Mouse (Mus musculus) heart, embryonic 15.5 days (tissue): ENCODE measurements around the gene Ctnnd2. TPM values are rescaled to one million over a fixed set of nuclear protein-coding genes. Genes with fewer than 3 reads are reported as not detected.

ENCODE experiments used
- ATAC-seq: fragments of 200-750 bp; cut with Nextera tagmentation; replicated peaks from 2 replicates; pipeline ENCODE4 v1.8.0; 2017; ENCODE audit warnings: low read depth, moderate TSS enrichment; ENCODE audit not compliant: insufficient number of reproducible peaks, insufficient read depth, low FRiP score
- H3K27ac ChIP-seq: fragments of 300-500 bp; sonication (generic); 2 replicates; pipeline ENCODE4 v1.5.1; 2015; ENCODE audit warnings: mild to moderate bottlenecking, inconsistent platforms
- H3K27me3 ChIP-seq: fragments of 300-500 bp; sonication (generic); 2 replicates; pipeline ENCODE4 v1.6.1; 2015; ENCODE audit warnings: inconsistent platforms
- H3K36me3 ChIP-seq: fragments of 300-500 bp; sonication (generic); 2 replicates; pipeline ENCODE4 v1.6.1; 2015; ENCODE audit warnings: mild to moderate bottlenecking, inconsistent platforms
- H3K4me1 ChIP-seq: fragments of 300-500 bp; sonication (generic); replicated peaks from 2 replicates; pipeline ENCODE4 v1.6.1; 2015; ENCODE audit warnings: inconsistent platforms
- H3K4me2 ChIP-seq: fragments of 300-500 bp; sonication (generic); 2 replicates; pipeline ENCODE4 v1.6.1; 2015; ENCODE audit warnings: inconsistent platforms, mild to moderate bottlenecking, moderate library complexity
- H3K4me3 ChIP-seq: fragments of 300-500 bp; sonication (generic); 2 replicates; pipeline ENCODE4 v1.5.1; 2015; ENCODE audit warnings: mild to moderate bottlenecking, inconsistent platforms
- H3K9ac ChIP-seq: fragments of 300-500 bp; sonication (generic); 2 replicates; pipeline ENCODE4 v1.6.1; 2015; ENCODE audit warnings: mild to moderate bottlenecking, inconsistent platforms
- H3K9me3 ChIP-seq: fragments of 300-500 bp; sonication (generic); replicated peaks from 2 replicates; pipeline ENCODE4 v1.6.1; 2016; ENCODE audit warnings: inconsistent platforms
- WGBS: fragments of 180-500 bp; shearing (Covaris S2); methylation state at CpG from one replicate; pipeline ENCODE4 v1.1.7; 2015; ENCODE audit warnings: mixed read lengths; 5-methylcytosine and 5-hydroxymethylcytosine counted together
- polyA plus RNA-seq: library from polyadenylated mRNA; unstranded; fragments of >200 nt; fragmentation: Nextera tagmentation; extraction: Ambion mirVana; gene quantifications from 2 replicates; pipeline ENCODE4 v1.2.1, GENCODE M21; 2015

Gene Ctnnd2
- polyA plus RNA-seq, 1 experiment from 2014 or later = 1.0 TPM

GRCm38 (mm10) chr15:30655433-30655832 is 483.0 kb downstream of the Ctnnd2 start:
- 73% methylated on average over 9 of the region's 9 CpGs for WGBS
- Histone ChIP-seq H3K9ac (no peak overlapping the region), H3K4me2 (no peak overlapping the region), H3K9me3 (no peaks in the 10 kb centered on the region), H3K36me3 (no peaks in the 10 kb centered on the region), H3K4me3 (no peak overlapping the region), H3K4me1 (no peaks in the 10 kb centered on the region), H3K27me3 (no peaks in the 10 kb centered on the region), H3K27ac (no peak overlapping the region)
- no peak for ATAC-seq

- Histone ChIP-seq H3K9me3 (no peaks in the 10 kb centered on the region), H3K36me3 (no peaks in the 10 kb centered on the region), H3K27me3 (no peaks in the 10 kb centered on the region), H3K4me1 (no peaks in the 10 kb centered on the region), H3K4me3 (no peak overlapping the region), H3K27ac (no peak overlapping the region), H3K4me2 (no peak overlapping the region), H3K9ac (no peak overlapping the region)
- 71% methylated on average over 3 of the region's 3 CpGs for WGBS
- ATAC-seq = no peak
Observed at GRCm38 (mm10) chr15:30657588-30657987, 485.2 kb downstream of the Ctnnd2 start.

- no peak overlapping the region for H3K4me2 ChIP-seq
- WGBS = 79% methylated on average over 8 of the region's 8 CpGs
- no peaks in the 10 kb centered on the region for H3K9me3 ChIP-seq
- no peaks in the 10 kb centered on the region for H3K27me3 ChIP-seq
- H3K36me3 ChIP-seq = no peaks in the 10 kb centered on the region
- H3K4me3 ChIP-seq = no peak overlapping the region
- no peaks in the 10 kb centered on the region for H3K4me1 ChIP-seq
- no peak overlapping the region for H3K9ac ChIP-seq
- H3K27ac ChIP-seq = no peak overlapping the region
- ATAC-seq = no peak
Observed at GRCm38 (mm10) chr15:30660539-30661149, 488.3 kb downstream of the Ctnnd2 start.

- no peaks in the 10 kb centered on the region for H3K36me3 ChIP-seq
- H3K4me2 ChIP-seq = no peak overlapping the region
- no peak for ATAC-seq
- no peaks in the 10 kb centered on the region for H3K9me3 ChIP-seq
- no peaks in the 10 kb centered on the region for H3K27me3 ChIP-seq
- no peak overlapping the region for H3K27ac ChIP-seq
- WGBS = 47% methylated on average over 6 of the region's 6 CpGs
- H3K9ac ChIP-seq = no peak overlapping the region
- no peaks in the 10 kb centered on the region for H3K4me1 ChIP-seq
- no peak overlapping the region for H3K4me3 ChIP-seq
Observed at GRCm38 (mm10) chr15:30661689-30662422, 489.5 kb downstream of the Ctnnd2 start.

GRCm38 (mm10) chr15:30667819-30668587 is 495.6 kb downstream of the Ctnnd2 start:
- Histone ChIP-seq H3K9me3 (no peaks in the 10 kb centered on the region), H3K27me3 (no peaks in the 10 kb centered on the region), H3K9ac (no peak overlapping the region), H3K4me1 (no peaks in the 10 kb centered on the region), H3K4me3 (no peak overlapping the region), H3K4me2 (no peak overlapping the region), H3K36me3 (no peaks in the 10 kb centered on the region), H3K27ac (no peak overlapping the region)
- ATAC-seq = no peak
- 77% methylated on average over 7 of the region's 7 CpGs for WGBS

- H3K9me3 ChIP-seq = no peaks in the 10 kb centered on the region
- no peaks in the 10 kb centered on the region for H3K27me3 ChIP-seq
- H3K4me2 ChIP-seq = no peak overlapping the region
- H3K4me1 ChIP-seq = no peaks in the 10 kb centered on the region
- H3K4me3 ChIP-seq = no peak overlapping the region
- WGBS = 54% methylated on average over 4 of the region's 4 CpGs
- no peaks in the 10 kb centered on the region for H3K36me3 ChIP-seq
- no peak for ATAC-seq
- no peak overlapping the region for H3K27ac ChIP-seq
- H3K9ac ChIP-seq = no peak overlapping the region
Observed at GRCm38 (mm10) chr15:30681939-30682338, 509.5 kb downstream of the Ctnnd2 start.

- WGBS = 75% methylated on average over 14 of the region's 14 CpGs
- H3K4me1 ChIP-seq = no peaks in the 10 kb centered on the region
- no peak overlapping the region for H3K4me3 ChIP-seq
- no peaks in the 10 kb centered on the region for H3K27me3 ChIP-seq
- H3K9me3 ChIP-seq = no peaks in the 10 kb centered on the region
- H3K4me2 ChIP-seq = no peak overlapping the region
- no peak for ATAC-seq
- no peak overlapping the region for H3K9ac ChIP-seq
- H3K27ac ChIP-seq = no peak overlapping the region
- H3K36me3 ChIP-seq = no peaks in the 10 kb centered on the region
Observed at GRCm38 (mm10) chr15:30682360-30683119, 510.1 kb downstream of the Ctnnd2 start.

GRCm38 (mm10) chr15:30686206-30687101 is 514.1 kb downstream of the Ctnnd2 start:
- Histone ChIP-seq H3K9ac (no peak overlapping the region), H3K4me3 (no peak overlapping the region), H3K27ac (no peak overlapping the region), H3K4me1 (no peaks in the 10 kb centered on the region), H3K9me3 (no peaks in the 10 kb centered on the region), H3K36me3 (no peaks in the 10 kb centered on the region), H3K27me3 (no peaks in the 10 kb centered on the region), H3K4me2 (no peak overlapping the region)
- ATAC-seq = no peak
- 44% methylated on average over 4 of the region's 4 CpGs for WGBS

- 75% methylated on average over 6 of the region's 6 CpGs for WGBS
- H3K4me1 ChIP-seq = no peaks in the 10 kb centered on the region
- no peak for ATAC-seq
- no peaks in the 10 kb centered on the region for H3K36me3 ChIP-seq
- no peaks in the 10 kb centered on the region for H3K9me3 ChIP-seq
- no peak overlapping the region for H3K27ac ChIP-seq
- H3K4me2 ChIP-seq = no peak overlapping the region
- H3K27me3 ChIP-seq = no peaks in the 10 kb centered on the region
- H3K4me3 ChIP-seq = no peak overlapping the region
- no peak overlapping the region for H3K9ac ChIP-seq
Observed at GRCm38 (mm10) chr15:30693754-30694205, 521.4 kb downstream of the Ctnnd2 start.

GRCm38 (mm10) chr15:30694286-30694685 is 521.9 kb downstream of the Ctnnd2 start:
- H3K36me3 ChIP-seq = no peaks in the 10 kb centered on the region
- no peaks in the 10 kb centered on the region for H3K27me3 ChIP-seq
- no peaks in the 10 kb centered on the region for H3K4me1 ChIP-seq
- 77% methylated on average over 1 of the region's 1 CpGs for WGBS
- H3K4me2 ChIP-seq = no peak overlapping the region
- no peak overlapping the region for H3K9ac ChIP-seq
- no peak overlapping the region for H3K27ac ChIP-seq
- no peak for ATAC-seq
- no peaks in the 10 kb centered on the region for H3K9me3 ChIP-seq
- H3K4me3 ChIP-seq = no peak overlapping the region
